Mouse (Mus musculus): ENCODE measurements around the gene Vps53. TPM values are rescaled to one million over a fixed set of nuclear protein-coding genes. Genes with fewer than 3 reads are reported as not detected.

Gene Vps53
- polyA plus RNA-seq, 1 experiment from 2014 or later, result 45.5 TPM

DNA sequence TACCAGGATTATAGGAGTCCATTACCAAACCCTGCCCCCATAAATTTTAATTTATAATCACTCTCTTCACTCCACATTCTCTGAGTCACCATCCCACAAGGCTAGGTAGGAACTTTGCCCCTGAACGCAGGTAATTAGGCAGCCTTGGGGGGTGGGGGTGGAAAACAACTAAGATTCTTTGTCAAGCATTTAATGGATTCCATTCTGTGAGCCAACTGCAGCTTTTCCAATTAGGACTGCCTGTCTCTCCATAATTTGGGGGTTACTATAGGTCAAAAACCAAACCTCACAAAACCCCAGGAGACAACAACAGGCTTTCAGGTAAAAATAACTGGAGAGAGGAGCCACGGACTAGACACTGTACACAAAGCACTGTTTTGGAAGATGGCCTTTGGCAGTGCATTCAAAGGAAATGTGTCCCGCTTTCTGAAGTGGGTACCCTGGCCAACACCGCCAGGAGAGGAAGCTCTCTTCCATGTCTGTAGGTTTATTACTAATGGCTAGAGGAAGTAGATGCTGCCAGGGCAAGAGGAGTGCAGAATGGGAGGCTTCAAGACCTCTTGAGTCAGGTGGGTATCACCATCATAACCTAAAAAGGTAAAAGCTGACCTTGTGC lies 138.6 kb downstream of the Vps53 start:
- no peak overlapping the region for H3K4me3 ChIP-seq (ENCODE audit: inconsistent target)
- 93% methylated on average over 4 of the region's 4 CpGs for WGBS (ENCODE audit: missing documents)

GRCm38 (mm10) chr11:76040106-76040505 lies 139.3 kb downstream of the Vps53 start:
- 38% methylated on average over 7 of the region's 8 CpGs for WGBS (ENCODE audit: missing documents)

More for the DNA sequence above, 138.6 kb downstream of the Vps53 start:
- Histone ChIP-seq H3K27ac (no peak overlapping the region), H3K36me3 (ENCODE audit: inconsistent target) (peaks cover 11% of the 10 kb centered on the region; the same call in 1 of the 2 replicates), H3K79me2 (ENCODE audit: inconsistent target) (no peaks in the 10 kb centered on the region)

GRCm38 (mm10) chr11:76039271-76040053 lies 140.0 kb downstream of the Vps53 start:
- H3K4me3 ChIP-seq (ENCODE audit: inconsistent target), result no peak overlapping the region
- WGBS (ENCODE audit: missing documents), result 92% methylated on average over 2 of the region's 3 CpGs
- H3K36me3 ChIP-seq (ENCODE audit: inconsistent target), result no peaks in the 10 kb centered on the region
- no peak overlapping the region for H3K27ac ChIP-seq
- H3K79me2 ChIP-seq (ENCODE audit: inconsistent target), result no peaks in the 10 kb centered on the region

More at GRCm38 (mm10) chr11:76040106-76040505, 139.3 kb downstream of the Vps53 start:
- Histone ChIP-seq H3K27ac (no peak overlapping the region), H3K36me3 (ENCODE audit: inconsistent target) (peaks cover 3% of the 10 kb centered on the region; the same call in 1 of the 2 replicates), H3K79me2 (ENCODE audit: inconsistent target) (no peaks in the 10 kb centered on the region), H3K4me3 (ENCODE audit: inconsistent target) (no peak overlapping the region)

DNA sequence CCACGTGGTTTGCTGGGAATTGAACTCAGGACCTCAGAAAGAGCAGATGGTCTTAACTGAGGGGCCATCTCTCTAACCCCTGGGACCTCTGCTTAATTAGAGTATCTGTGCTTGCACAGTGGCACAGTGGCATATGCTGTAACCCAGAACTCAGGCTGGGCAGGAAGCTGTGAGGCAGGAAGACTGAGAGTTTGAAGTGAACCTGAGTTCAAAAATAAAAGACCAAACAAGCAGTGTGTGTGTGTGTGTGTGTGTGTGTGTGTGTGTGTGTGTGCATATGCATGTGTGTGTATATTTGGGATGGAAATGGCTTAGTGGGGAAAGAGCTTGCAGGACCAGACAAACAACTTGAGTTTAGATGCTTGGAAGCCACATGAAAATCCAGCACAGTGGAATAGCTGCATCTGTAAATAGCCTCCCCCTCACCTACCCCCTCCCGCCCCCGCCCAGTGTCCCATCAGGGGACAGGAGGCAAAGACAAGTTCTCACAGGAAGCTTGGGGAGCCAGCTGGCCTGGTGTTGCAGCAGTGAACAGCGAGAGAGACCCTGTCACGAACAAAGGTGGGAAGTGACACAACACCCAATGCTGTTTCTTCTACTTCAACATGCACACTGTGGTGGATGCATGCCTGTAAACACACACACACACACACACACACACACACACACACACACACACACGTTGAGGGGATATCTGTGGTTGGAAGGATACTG lies 141.7 kb downstream of the Vps53 start:
- Histone ChIP-seq H3K27ac (no peak overlapping the region), H3K79me2 (ENCODE audit: inconsistent target) (no peaks in the 10 kb centered on the region), H3K4me3 (ENCODE audit: inconsistent target) (no peak overlapping the region), H3K36me3 (ENCODE audit: inconsistent target) (no peaks in the 10 kb centered on the region)
- 57% methylated on average over 4 of the region's 6 CpGs for WGBS (ENCODE audit: missing documents)

- 94% methylated on average over 8 of the region's 8 CpGs for WGBS (ENCODE audit: missing documents)
- H3K4me3 ChIP-seq (ENCODE audit: inconsistent target), result no peak overlapping the region
- H3K27ac ChIP-seq, result no peak overlapping the region
These were observed 144.3 kb downstream of the Vps53 start for GRCm38 (mm10) chr11:76035182-76035581.

DNA sequence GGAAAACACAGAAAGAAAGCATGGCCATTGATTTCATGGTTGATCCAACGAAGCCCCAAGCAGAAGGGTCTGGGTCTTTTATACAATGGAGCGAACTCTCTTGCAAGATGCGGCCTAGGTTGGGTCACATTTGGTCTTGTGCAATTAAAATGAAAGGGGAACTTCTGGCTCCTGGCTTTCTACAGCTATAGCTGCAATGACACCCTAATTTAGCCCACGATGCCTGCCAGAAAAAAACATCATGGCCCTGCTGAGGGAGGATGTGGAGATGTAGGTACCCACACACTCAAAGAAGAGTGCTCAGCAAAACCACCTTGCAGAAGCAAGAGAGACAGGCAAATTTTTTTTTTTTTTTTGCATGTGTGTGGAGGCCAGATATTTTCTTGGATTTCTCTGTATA lies 145.6 kb downstream of the Vps53 start:
- Histone ChIP-seq H3K4me3 (ENCODE audit: inconsistent target) (no peak overlapping the region), H3K36me3 (ENCODE audit: inconsistent target) (no peaks in the 10 kb centered on the region), H3K79me2 (ENCODE audit: inconsistent target) (no peaks in the 10 kb centered on the region), H3K27ac (no peak overlapping the region)
- WGBS (ENCODE audit: missing documents), result 16% methylated on average over 4 of the region's 4 CpGs

More at GRCm38 (mm10) chr11:76035182-76035581, 144.3 kb downstream of the Vps53 start:
- H3K36me3 ChIP-seq (ENCODE audit: inconsistent target), result no peaks in the 10 kb centered on the region
- no peaks in the 10 kb centered on the region for H3K79me2 ChIP-seq (ENCODE audit: inconsistent target)

GRCm38 (mm10) chr11:76033359-76033758 lies 146.1 kb downstream of the Vps53 start:
- Histone ChIP-seq H3K4me3 (ENCODE audit: inconsistent target) (no peak overlapping the region), H3K79me2 (ENCODE audit: inconsistent target) (no peaks in the 10 kb centered on the region), H3K27ac (no peak overlapping the region), H3K36me3 (ENCODE audit: inconsistent target) (no peaks in the 10 kb centered on the region)
- WGBS (ENCODE audit: missing documents), result 66% methylated on average over 6 of the region's 6 CpGs

DNA sequence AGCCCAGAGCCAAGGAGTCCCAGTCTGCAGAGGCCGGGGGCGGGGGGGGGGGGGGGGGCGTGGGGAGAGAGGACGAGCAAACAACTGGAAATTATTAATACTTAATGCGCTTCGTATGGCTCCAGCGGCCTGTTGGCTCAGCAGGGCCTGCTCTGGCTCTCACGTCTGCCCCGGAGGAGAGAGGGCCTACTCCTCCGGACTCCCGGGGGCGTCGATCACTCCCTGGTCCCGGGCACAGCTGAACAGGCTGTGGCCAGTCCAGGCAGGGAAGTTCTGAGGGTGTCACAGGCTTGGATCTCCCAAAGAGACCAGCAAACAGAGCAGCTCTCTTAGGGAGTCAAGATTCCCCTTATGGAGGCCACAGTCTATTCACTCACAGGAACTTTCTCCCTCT lies 151.4 kb downstream of the Vps53 start:
- H3K36me3 ChIP-seq (ENCODE audit: inconsistent target), result no peaks in the 10 kb centered on the region
- 25% methylated on average over 11 of the region's 14 CpGs for WGBS (ENCODE audit: missing documents)
- H3K79me2 ChIP-seq (ENCODE audit: inconsistent target), result no peaks in the 10 kb centered on the region
- H3K4me3 ChIP-seq (ENCODE audit: inconsistent target), result no peak overlapping the region
- H3K27ac ChIP-seq, result no peak overlapping the region

- WGBS (ENCODE audit: missing documents), result 2% methylated on average over 90 of the region's 112 CpGs
- no peaks in the 10 kb centered on the region for H3K79me2 ChIP-seq (ENCODE audit: inconsistent target)
- no peak within 1 kb of the TSS for H3K27ac ChIP-seq
- no peak within 1 kb of the TSS for H3K4me3 ChIP-seq (ENCODE audit: inconsistent target)
- no peaks in the 10 kb centered on the region for H3K36me3 ChIP-seq (ENCODE audit: inconsistent target)
These were observed 152.0 kb downstream of the Vps53 start, which contains the start of gene Rflnb for GRCm38 (mm10) chr11:76027139-76028071. Rflnb (minus strand) TSS chr11:76027782.

- H3K36me3 ChIP-seq (ENCODE audit: inconsistent target), result no peaks in the 10 kb centered on the region
- H3K79me2 ChIP-seq (ENCODE audit: inconsistent target), result no peaks in the 10 kb centered on the region
- WGBS (ENCODE audit: missing documents), result 33% methylated on average over 12 of the region's 14 CpGs
- no peak overlapping the region for H3K4me3 ChIP-seq (ENCODE audit: inconsistent target)
- no peak overlapping the region for H3K27ac ChIP-seq
These were observed 152.8 kb downstream of the Vps53 start for GRCm38 (mm10) chr11:76026527-76027138.

DNA sequence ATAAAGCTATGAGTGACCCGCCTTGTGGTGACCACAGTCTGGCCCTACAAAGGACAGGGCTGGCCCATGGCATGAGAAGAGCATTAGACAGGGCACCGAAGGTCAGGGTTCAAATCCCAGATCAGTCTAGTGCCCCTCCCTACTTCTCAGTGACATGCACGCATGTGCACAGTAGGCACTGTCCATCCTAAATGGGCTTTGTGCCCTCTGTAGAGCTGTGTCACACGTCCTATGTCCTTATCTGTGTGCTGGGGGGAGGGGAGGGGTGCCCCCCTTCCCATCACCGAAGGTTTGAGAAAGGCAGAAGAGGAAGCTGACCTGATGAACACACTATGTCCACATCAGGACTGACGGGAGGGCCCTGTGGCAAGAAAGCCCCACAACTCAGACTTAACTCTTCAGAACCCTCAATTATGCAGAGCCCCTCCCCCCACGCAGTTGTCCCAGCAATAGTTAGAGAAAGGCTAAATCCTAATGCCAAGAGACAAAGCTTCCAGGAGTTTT lies 154.3 kb downstream of the Vps53 start:
- no peak overlapping the region for H3K27ac ChIP-seq
- WGBS (ENCODE audit: missing documents), result 65% methylated on average over 7 of the region's 7 CpGs
- no peaks in the 10 kb centered on the region for H3K36me3 ChIP-seq (ENCODE audit: inconsistent target)
- H3K79me2 ChIP-seq (ENCODE audit: inconsistent target), result no peaks in the 10 kb centered on the region
- H3K4me3 ChIP-seq (ENCODE audit: inconsistent target), result no peak overlapping the region

DNA sequence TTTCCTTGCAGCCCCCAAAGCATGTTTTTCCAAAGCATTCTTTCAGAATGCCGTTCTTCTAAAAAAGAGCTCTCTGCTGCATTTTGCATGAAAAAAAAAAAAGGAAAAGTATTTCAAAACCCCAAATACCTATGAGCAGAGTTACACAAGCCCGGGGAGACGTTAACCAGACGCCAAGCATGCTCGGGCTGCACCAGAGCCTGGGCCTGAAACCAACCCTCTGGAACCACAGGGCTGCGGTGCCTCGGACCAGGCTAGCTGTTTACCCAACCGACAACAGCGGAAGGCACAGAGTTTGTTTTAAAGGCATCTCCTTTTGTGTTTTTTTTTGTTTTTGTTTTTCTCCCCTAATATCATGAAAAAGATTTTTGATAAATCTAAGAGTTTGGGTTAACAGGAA lies 158.5 kb downstream of the Vps53 start:
- no peak overlapping the region for H3K27ac ChIP-seq
- no peaks in the 10 kb centered on the region for H3K36me3 ChIP-seq (ENCODE audit: inconsistent target)
- no peaks in the 10 kb centered on the region for H3K79me2 ChIP-seq (ENCODE audit: inconsistent target)
- H3K4me3 ChIP-seq (ENCODE audit: inconsistent target), result no peak overlapping the region
- WGBS (ENCODE audit: missing documents), result 70% methylated on average over 9 of the region's 9 CpGs

GRCm38 (mm10) chr11:76019879-76020278 lies 159.6 kb downstream of the Vps53 start:
- H3K4me3 ChIP-seq (ENCODE audit: inconsistent target), result no peak overlapping the region
- WGBS (ENCODE audit: missing documents), result 96% methylated on average over 4 of the region's 4 CpGs
- no peaks in the 10 kb centered on the region for H3K79me2 ChIP-seq (ENCODE audit: inconsistent target)
- no peak overlapping the region for H3K27ac ChIP-seq
- no peaks in the 10 kb centered on the region for H3K36me3 ChIP-seq (ENCODE audit: inconsistent target)
